Mouse (Mus musculus) midbrain, embryonic 15.5 days (tissue): ENCODE measurements at regions not wholly inside any gene's neighbourhood (a gene's known extent, or its start where the extent isn't known, plus 50 kb on each side); places are given as distances from the start of the nearest gene placed in this dataset.

Source experiments
- ATAC-seq: fragments of 200-750 bp; cut with Nextera tagmentation; replicated peaks from 2 replicates; pipeline ENCODE4 v1.8.0; 2017; ENCODE audit warnings: moderate TSS enrichment
- H3K27ac ChIP-seq: fragments of 300-500 bp; sonication (generic); 2 replicates; pipeline ENCODE4 v1.5.1; 2015; ENCODE audit warnings: mild to moderate bottlenecking, inconsistent platforms
- H3K27me3 ChIP-seq: fragments of 300-500 bp; sonication (generic); replicated peaks from 2 replicates; pipeline ENCODE4 v1.6.1; 2015; ENCODE audit warnings: inconsistent platforms
- H3K36me3 ChIP-seq: fragments of 300-500 bp; sonication (generic); replicated peaks from 2 replicates; pipeline ENCODE4 v1.6.1; 2015; ENCODE audit warnings: inconsistent platforms
- H3K4me1 ChIP-seq: fragments of 300-500 bp; sonication (generic); 2 replicates; pipeline ENCODE4 v1.6.1; 2015; ENCODE audit warnings: inconsistent platforms
- H3K4me2 ChIP-seq: fragments of 300-500 bp; sonication (generic); 2 replicates; pipeline ENCODE4 v1.6.1; 2015; ENCODE audit warnings: inconsistent platforms, mild to moderate bottlenecking, moderate library complexity
- H3K4me3 ChIP-seq: fragments of 300-500 bp; sonication (generic); 2 replicates; pipeline ENCODE4 v1.5.1; 2015; ENCODE audit warnings: mild to moderate bottlenecking, inconsistent platforms
- H3K9ac ChIP-seq: fragments of 300-500 bp; sonication (generic); 2 replicates; pipeline ENCODE4 v1.6.1; 2015; ENCODE audit warnings: mild to moderate bottlenecking, inconsistent platforms
- H3K9me3 ChIP-seq: fragments of 300-500 bp; sonication (generic); 2 replicates; pipeline ENCODE4 v1.6.1; 2016; ENCODE audit warnings: inconsistent platforms
- WGBS: fragments of 180-500 bp; shearing (Covaris S2); methylation state at CpG from one replicate; pipeline ENCODE4 v1.1.7; 2015; ENCODE audit warnings: mixed read lengths; 5-methylcytosine and 5-hydroxymethylcytosine counted together

- WGBS, result 57% methylated on average over 16 of the region's 16 CpGs
- H3K9me3 ChIP-seq, result no peaks in the 10 kb centered on the region
- no peak overlapping the region for H3K9ac ChIP-seq
- peak overlapping the region; percentile 10; the same call in 1 of the 2 replicates for H3K4me2 ChIP-seq
- no peak overlapping the region for H3K4me3 ChIP-seq
- peaks cover 11% of the 10 kb centered on the region; the same call in 1 of the 2 replicates for H3K4me1 ChIP-seq
- H3K36me3 ChIP-seq, result no peaks in the 10 kb centered on the region
- no peak overlapping the region for H3K27ac ChIP-seq
- H3K27me3 ChIP-seq, result no peaks in the 10 kb centered on the region
- no peak for ATAC-seq
Observed at GRCm38 (mm10) chr2:170945401-170946105, 213.9 kb downstream of the Dok5 start.

- Histone ChIP-seq H3K27me3 (no peaks in the 10 kb centered on the region), H3K4me3 (no peak overlapping the region), H3K4me1 (peaks cover 11% of the 10 kb centered on the region; the same call in 1 of the 2 replicates), H3K9me3 (no peaks in the 10 kb centered on the region), H3K4me2 (peak overlapping the region; percentile 10; the same call in 1 of the 2 replicates), H3K9ac (no peak overlapping the region), H3K36me3 (no peaks in the 10 kb centered on the region), H3K27ac (no peak overlapping the region)
- no peak for ATAC-seq
- WGBS, result 82% methylated on average over 15 of the region's 15 CpGs
Observed at GRCm38 (mm10) chr2:170946106-170946657, 214.6 kb downstream of the Dok5 start.

- H3K27ac ChIP-seq, result no peak overlapping the region
- H3K9ac ChIP-seq, result no peak overlapping the region
- no peak overlapping the region for H3K4me3 ChIP-seq
- no peaks in the 10 kb centered on the region for H3K36me3 ChIP-seq
- WGBS, result 92% methylated on average over 8 of the region's 8 CpGs
- H3K27me3 ChIP-seq, result no peaks in the 10 kb centered on the region
- no peak overlapping the region for H3K4me2 ChIP-seq
- H3K4me1 ChIP-seq, result peaks cover 11% of the 10 kb centered on the region; the same call in 1 of the 2 replicates
- no peak for ATAC-seq
- H3K9me3 ChIP-seq, result no peaks in the 10 kb centered on the region
Observed at GRCm38 (mm10) chr2:170947236-170947635, 215.6 kb downstream of the Dok5 start.

- ATAC-seq, result no peak
- Histone ChIP-seq H3K27me3 (no peaks in the 10 kb centered on the region), H3K4me1 (no peaks in the 10 kb centered on the region), H3K9me3 (no peaks in the 10 kb centered on the region), H3K4me2 (no peak overlapping the region), H3K4me3 (no peak overlapping the region), H3K9ac (no peak overlapping the region), H3K36me3 (no peaks in the 10 kb centered on the region), H3K27ac (no peak overlapping the region)
- 96% methylated on average over 17 of the region's 17 CpGs for WGBS
Observed at GRCm38 (mm10) chr2:170954626-170955025, 223.0 kb downstream of the Dok5 start.

GRCm38 (mm10) chr2:170956766-170957165 lies 225.2 kb downstream of the Dok5 start:
- Histone ChIP-seq H3K4me3 (no peak overlapping the region), H3K9ac (no peak overlapping the region), H3K36me3 (no peaks in the 10 kb centered on the region), H3K4me1 (no peaks in the 10 kb centered on the region), H3K27ac (no peak overlapping the region), H3K9me3 (no peaks in the 10 kb centered on the region), H3K27me3 (no peaks in the 10 kb centered on the region), H3K4me2 (no peak overlapping the region)
- 80% methylated on average over 3 of the region's 3 CpGs for WGBS
- no peak for ATAC-seq

GRCm38 (mm10) chr2:170960396-170960795 lies 228.8 kb downstream of the Dok5 start:
- H3K4me3 ChIP-seq, result no peak overlapping the region
- H3K4me1 ChIP-seq, result no peaks in the 10 kb centered on the region
- no peak for ATAC-seq
- 92% methylated on average over 4 of the region's 4 CpGs for WGBS
- H3K9me3 ChIP-seq, result no peaks in the 10 kb centered on the region
- H3K9ac ChIP-seq, result no peak overlapping the region
- no peaks in the 10 kb centered on the region for H3K27me3 ChIP-seq
- H3K36me3 ChIP-seq, result no peaks in the 10 kb centered on the region
- H3K4me2 ChIP-seq, result no peak overlapping the region
- H3K27ac ChIP-seq, result no peak overlapping the region

- H3K27me3 ChIP-seq, result no peaks in the 10 kb centered on the region
- H3K4me2 ChIP-seq, result no peak overlapping the region
- ATAC-seq, result no peak
- no peak overlapping the region for H3K27ac ChIP-seq
- WGBS, result 84% methylated on average over 4 of the region's 4 CpGs
- no peak overlapping the region for H3K9ac ChIP-seq
- H3K4me3 ChIP-seq, result no peak overlapping the region
- H3K4me1 ChIP-seq, result no peaks in the 10 kb centered on the region
- H3K36me3 ChIP-seq, result no peaks in the 10 kb centered on the region
- no peaks in the 10 kb centered on the region for H3K9me3 ChIP-seq
Observed at GRCm38 (mm10) chr2:170962481-170962880, 230.9 kb downstream of the Dok5 start.

GRCm38 (mm10) chr2:170969430-170969829 lies 237.8 kb downstream of the Dok5 start:
- Histone ChIP-seq H3K27ac (no peak overlapping the region), H3K27me3 (no peaks in the 10 kb centered on the region), H3K9ac (no peak overlapping the region), H3K4me1 (no peaks in the 10 kb centered on the region), H3K36me3 (no peaks in the 10 kb centered on the region), H3K9me3 (no peaks in the 10 kb centered on the region), H3K4me2 (no peak overlapping the region), H3K4me3 (no peak overlapping the region)
- WGBS, result 78% methylated on average over 3 of the region's 3 CpGs
- ATAC-seq, result no peak

- no peaks in the 10 kb centered on the region for H3K36me3 ChIP-seq
- H3K4me2 ChIP-seq, result no peak overlapping the region
- H3K9me3 ChIP-seq, result no peaks in the 10 kb centered on the region
- H3K4me1 ChIP-seq, result no peaks in the 10 kb centered on the region
- no peak overlapping the region for H3K27ac ChIP-seq
- no peak overlapping the region for H3K9ac ChIP-seq
- ATAC-seq, result no peak
- H3K27me3 ChIP-seq, result no peaks in the 10 kb centered on the region
- WGBS, result 87% methylated on average over 1 of the region's 1 CpGs
- no peak overlapping the region for H3K4me3 ChIP-seq
Observed at GRCm38 (mm10) chr2:170985357-170985756, 253.8 kb downstream of the Dok5 start.

GRCm38 (mm10) chr2:170998378-170998777 lies 266.8 kb downstream of the Dok5 start:
- H3K4me3 ChIP-seq, result no peak overlapping the region
- H3K36me3 ChIP-seq, result no peaks in the 10 kb centered on the region
- no peak for ATAC-seq
- H3K9ac ChIP-seq, result no peak overlapping the region
- WGBS, result 82% methylated on average over 6 of the region's 6 CpGs
- peaks cover 4% of the 10 kb centered on the region for H3K4me1 ChIP-seq
- H3K27ac ChIP-seq, result no peak overlapping the region
- H3K9me3 ChIP-seq, result no peaks in the 10 kb centered on the region
- no peaks in the 10 kb centered on the region for H3K27me3 ChIP-seq
- no peak overlapping the region for H3K4me2 ChIP-seq

GRCm38 (mm10) chr2:171000165-171000564 lies 268.6 kb downstream of the Dok5 start:
- Histone ChIP-seq H3K4me1 (peaks cover 4% of the 10 kb centered on the region), H3K4me3 (no peak overlapping the region), H3K27me3 (no peaks in the 10 kb centered on the region), H3K27ac (no peak overlapping the region; the same call in 1 of the 2 replicates), H3K36me3 (no peaks in the 10 kb centered on the region), H3K9me3 (no peaks in the 10 kb centered on the region), H3K9ac (no peak overlapping the region), H3K4me2 (no peak overlapping the region)
- 36% methylated on average over 3 of the region's 3 CpGs for WGBS
- ATAC-seq, result peak; percentile 84

- H3K9ac ChIP-seq, result no peak overlapping the region
- 80% methylated on average over 8 of the region's 8 CpGs for WGBS
- no peaks in the 10 kb centered on the region for H3K27me3 ChIP-seq
- no peak overlapping the region for H3K27ac ChIP-seq
- H3K4me3 ChIP-seq, result no peak overlapping the region
- H3K4me1 ChIP-seq, result no peaks in the 10 kb centered on the region
- H3K4me2 ChIP-seq, result no peak overlapping the region
- no peak for ATAC-seq
- H3K9me3 ChIP-seq, result no peaks in the 10 kb centered on the region
- no peaks in the 10 kb centered on the region for H3K36me3 ChIP-seq
Observed at GRCm38 (mm10) chr2:171028481-171028880, 296.9 kb downstream of the Dok5 start.
